Mouse (Mus musculus) liver, postnatal 0 days (tissue): ENCODE data around the gene Dph2. TPM values are rescaled to one million over a fixed set of nuclear protein-coding genes. Genes with fewer than 3 reads are reported as not detected.
A peak's percentile ranks its signal among the peaks of the same experiment; 100 is the strongest.

ENCODE experiments used
- ATAC-seq: fragments of 200-750 bp; cut with Nextera tagmentation; 2 replicates; pipeline ENCODE4 v1.8.0; 2017; ENCODE audit warnings: mild to moderate bottlenecking, moderate library complexity
- DNase-seq: peaks from one replicate; pipeline ENCODE4 v3.0.0-alpha.2; 2016
- H3K27ac ChIP-seq: fragments of 300-500 bp; sonication (generic); 2 replicates; pipeline ENCODE4 v1.5.1; 2014; ENCODE audit warnings: antibody characterized with exemption, moderate library complexity, mild to moderate bottlenecking, low read depth
- H3K27me3 ChIP-seq: fragments of 300-500 bp; sonication (generic); 2 replicates; pipeline ENCODE4 v1.6.1; 2014; ENCODE audit warnings: low read length, control low read depth, mixed read lengths; ENCODE audit not compliant: insufficient read depth
- H3K36me3 ChIP-seq: fragments of 300-500 bp; sonication (generic); replicated peaks from 2 replicates; pipeline ENCODE4 v1.6.1; 2014; ENCODE audit warnings: mild to moderate bottlenecking, control low read depth, low read length, moderate library complexity, mixed read lengths; ENCODE audit not compliant: insufficient read depth
- H3K4me1 ChIP-seq: fragments of 300-500 bp; sonication (generic); 2 replicates; pipeline ENCODE4 v1.6.1; 2014; ENCODE audit warnings: antibody characterized with exemption, mild to moderate bottlenecking, control low read depth; ENCODE audit not compliant: insufficient read depth
- H3K4me2 ChIP-seq: fragments of 300-500 bp; sonication (generic); 2 replicates; pipeline ENCODE4 v1.6.1; 2014; ENCODE audit warnings: low read depth, mild to moderate bottlenecking, low read length, moderate library complexity, mixed read lengths
- H3K4me3 ChIP-seq: fragments of 300-500 bp; sonication (generic); 2 replicates; pipeline ENCODE4 v1.5.1; 2014; ENCODE audit warnings: low read depth, low read length
- H3K9ac ChIP-seq: fragments of 300-500 bp; sonication (generic); replicated peaks from 2 replicates; pipeline ENCODE4 v1.6.1; 2014; ENCODE audit warnings: mild to moderate bottlenecking, moderate library complexity
- H3K9me3 ChIP-seq: fragments of 300-500 bp; sonication (generic); 2 replicates; pipeline ENCODE4 v1.6.1; 2016; ENCODE audit warnings: mild to moderate bottlenecking, control low read depth, low read length, mixed read lengths
- CTCF ChIP-seq: sonication (generic); IDR thresholded peaks from 2 replicates; pipeline ENCODE4 v1.5.1; 2016; ENCODE audit warnings: antibody characterized with exemption, low read depth
- EP300 ChIP-seq: IDR thresholded peaks from 2 replicates; pipeline ENCODE4 v1.6.1; 2016; ENCODE audit warnings: antibody characterized with exemption, low read depth, mild to moderate bottlenecking
- WGBS: fragments of 180-500 bp; shearing (Covaris S2); extraction: QIAGEN DNeasy Blood & Tissue Kit; methylation state at CpG from one replicate; pipeline ENCODE4 v1.1.7; 2014; ENCODE audit not compliant: insufficient replicate concordance; 5-methylcytosine and 5-hydroxymethylcytosine counted together
- polyA plus RNA-seq: library from polyadenylated mRNA; unstranded; fragments of >200 nt; fragmentation: Nextera tagmentation; extraction: Ambion mirVana; gene quantifications from 2 replicates; pipeline ENCODE4 v1.2.1, GENCODE M21; 2015

Dph2 gene
- polyA plus RNA-seq, 1 experiment from 2014 or later: 4.5 TPM

DNA sequence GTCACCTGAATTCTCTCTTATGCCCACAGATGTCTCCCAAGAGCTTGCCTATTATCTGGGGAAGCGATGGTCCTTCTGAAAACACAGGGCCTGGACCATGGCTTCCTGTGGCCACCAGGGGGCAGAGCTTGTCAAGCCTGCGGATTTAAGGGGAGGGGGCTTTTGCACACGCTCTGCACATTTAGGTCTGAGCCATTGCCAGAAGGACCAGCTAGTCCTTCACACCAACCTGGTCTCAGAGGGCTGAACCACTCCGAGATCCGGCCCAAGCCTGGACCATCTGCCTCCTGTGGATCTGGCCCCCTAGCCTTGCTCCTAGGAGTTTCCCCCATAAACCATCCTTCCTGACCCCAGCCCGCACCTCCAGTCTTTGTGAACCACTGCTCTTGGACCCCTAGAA lies 36.4 kb upstream of the Dph2 start:
- H3K9me3 ChIP-seq: no peaks in the 10 kb centered on the region
- peaks cover 70% of the 10 kb centered on the region for H3K27me3 ChIP-seq
- H3K4me1 ChIP-seq: peaks cover 28% of the 10 kb centered on the region
- 18% methylated on average over 6 of the region's 6 CpGs for WGBS
- no peaks in the 10 kb centered on the region for H3K36me3 ChIP-seq
- no peak for TF ChIP-seq EP300
- TF ChIP-seq CTCF: peak; percentile 83
- H3K27ac ChIP-seq: no peak overlapping the region
- peak overlapping the region; percentile 72 for H3K4me2 ChIP-seq
- 0 out of 2 replicates have a peak overlapping the region, but pooled peaks have one; percentile 1 for H3K9ac ChIP-seq
- DNase-seq (peak; percentile 45), ATAC-seq (peak; percentile 43)
- H3K4me3 ChIP-seq: peak overlapping the region; percentile 43

DNA sequence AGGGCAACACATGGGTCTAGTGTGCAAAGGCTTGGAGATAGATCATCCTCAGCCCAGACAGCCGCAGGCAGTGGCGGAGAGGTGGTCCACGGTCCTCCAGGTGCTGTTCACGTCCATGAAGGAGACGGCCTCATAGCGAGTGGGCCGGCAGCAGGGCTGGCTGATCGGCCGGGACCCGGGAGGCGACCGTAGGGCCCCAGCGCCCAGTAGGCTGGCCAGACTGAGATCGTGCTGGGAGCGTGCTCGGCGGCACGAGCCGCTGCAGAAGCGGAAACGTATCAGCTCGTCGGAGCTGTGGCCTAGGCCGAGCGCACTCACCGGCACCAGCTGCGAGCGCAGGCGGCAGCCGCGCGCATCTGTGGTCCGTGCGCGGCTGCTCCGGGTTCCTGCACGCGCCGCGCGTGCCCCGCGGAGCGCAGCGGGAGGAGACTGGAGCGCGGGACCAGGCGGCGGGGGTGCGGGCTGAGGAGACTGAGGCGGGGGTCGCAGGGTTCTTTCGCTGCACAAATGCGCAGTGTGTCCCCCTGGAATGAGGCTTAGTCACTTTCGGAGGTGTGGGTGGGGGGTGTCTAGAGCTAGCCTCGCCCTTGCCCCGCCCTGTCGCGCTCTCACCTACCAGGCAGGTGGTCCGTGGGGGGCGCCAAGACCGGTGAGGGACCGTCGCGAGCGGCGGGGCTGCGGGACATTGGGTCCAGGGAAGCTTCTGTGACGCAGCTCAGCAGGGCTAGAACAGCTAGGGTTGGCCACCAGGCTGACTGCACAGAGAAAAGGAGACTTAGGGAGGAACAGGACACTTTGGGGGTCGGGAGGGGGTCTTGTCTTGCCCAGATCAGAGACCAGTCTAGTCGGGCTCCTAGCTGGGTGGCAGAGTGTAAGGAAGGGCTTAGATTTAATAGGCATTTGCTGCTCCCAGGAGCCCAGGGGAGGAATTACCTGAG lies 35.0 kb upstream of the Dph2 start:
- 2% methylated on average over 64 of the region's 71 CpGs for WGBS
- Histone ChIP-seq H3K27ac (no peak overlapping the region), H3K27me3 (peaks cover 72% of the 10 kb centered on the region), H3K9me3 (no peaks in the 10 kb centered on the region), H3K36me3 (no peaks in the 10 kb centered on the region), H3K4me3 (peak overlapping the region; percentile 45), H3K4me1 (peaks cover 28% of the 10 kb centered on the region), H3K9ac (no peak overlapping the region), H3K4me2 (peak overlapping the region; percentile 71)
- DNase-seq: peak; percentile 39
- ATAC-seq: peak; percentile 13; the same call in 1 of the 2 replicates
- TF ChIP-seq EP300: no peak
- TF ChIP-seq CTCF: no peak

DNA sequence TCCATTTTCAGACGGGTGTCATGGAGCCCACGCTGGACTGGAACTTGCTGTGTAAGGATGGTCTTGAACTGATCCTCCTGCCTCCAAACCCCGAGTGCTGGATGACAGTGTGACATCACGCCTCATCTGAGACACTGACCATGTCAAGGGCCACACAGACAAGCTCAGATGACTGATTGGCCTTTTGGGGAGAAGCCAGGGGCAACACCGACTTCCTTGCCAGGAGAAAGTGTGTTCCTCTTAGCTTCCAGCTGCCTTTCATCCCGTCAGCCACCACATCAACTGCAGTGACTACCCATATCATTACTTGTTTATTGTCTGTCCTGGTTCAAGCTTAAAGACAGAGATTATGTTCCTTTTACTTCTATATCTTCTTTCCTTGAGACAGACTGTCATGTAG lies 33.1 kb upstream of the Dph2 start:
- TF ChIP-seq CTCF (no peak), EP300 (no peak)
- ATAC-seq: no peak

DNA sequence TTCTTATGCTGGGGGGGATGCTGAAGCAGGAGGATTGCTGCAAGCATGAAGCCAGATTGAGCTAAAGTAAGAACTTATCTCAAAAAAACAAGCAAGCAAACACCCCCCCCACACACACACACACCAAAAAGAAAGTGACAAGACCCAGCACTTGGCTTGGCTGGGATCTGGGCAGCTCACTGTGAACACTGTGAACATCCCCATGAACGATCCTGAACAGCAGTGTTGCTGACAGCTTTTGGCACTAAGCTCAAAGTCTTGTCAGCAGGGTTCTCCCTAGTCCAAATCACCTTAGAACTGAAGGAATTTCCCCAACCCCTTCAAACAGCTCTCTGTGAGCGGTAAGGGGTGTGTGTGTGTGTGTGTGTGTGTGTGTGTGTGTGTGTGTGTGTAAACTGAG lies 31.6 kb upstream of the Dph2 start:
- H3K27ac ChIP-seq: no peak overlapping the region
- WGBS: 49% methylated on average over 2 of the region's 2 CpGs
- H3K4me1 ChIP-seq: peaks cover 13% of the 10 kb centered on the region
- H3K4me2 ChIP-seq: no peak overlapping the region
- TF ChIP-seq EP300 (no peak), CTCF (no peak)
- ATAC-seq: no peak
- no peak overlapping the region for H3K9ac ChIP-seq
- H3K4me3 ChIP-seq: no peak overlapping the region
- no peaks in the 10 kb centered on the region for H3K9me3 ChIP-seq
- H3K27me3 ChIP-seq: peaks cover 48% of the 10 kb centered on the region
- DNase-seq: no peak
- no peaks in the 10 kb centered on the region for H3K36me3 ChIP-seq

More for the DNA sequence above, 33.1 kb upstream of the Dph2 start:
- no peak overlapping the region for H3K4me2 ChIP-seq
- no peak overlapping the region for H3K27ac ChIP-seq
- 42% methylated on average over 6 of the region's 6 CpGs for WGBS
- H3K9me3 ChIP-seq: no peaks in the 10 kb centered on the region
- H3K27me3 ChIP-seq: peaks cover 62% of the 10 kb centered on the region
- DNase-seq: no peak
- no peak overlapping the region for H3K9ac ChIP-seq
- H3K4me3 ChIP-seq: no peak overlapping the region
- peaks cover 28% of the 10 kb centered on the region for H3K4me1 ChIP-seq
- no peaks in the 10 kb centered on the region for H3K36me3 ChIP-seq

DNA sequence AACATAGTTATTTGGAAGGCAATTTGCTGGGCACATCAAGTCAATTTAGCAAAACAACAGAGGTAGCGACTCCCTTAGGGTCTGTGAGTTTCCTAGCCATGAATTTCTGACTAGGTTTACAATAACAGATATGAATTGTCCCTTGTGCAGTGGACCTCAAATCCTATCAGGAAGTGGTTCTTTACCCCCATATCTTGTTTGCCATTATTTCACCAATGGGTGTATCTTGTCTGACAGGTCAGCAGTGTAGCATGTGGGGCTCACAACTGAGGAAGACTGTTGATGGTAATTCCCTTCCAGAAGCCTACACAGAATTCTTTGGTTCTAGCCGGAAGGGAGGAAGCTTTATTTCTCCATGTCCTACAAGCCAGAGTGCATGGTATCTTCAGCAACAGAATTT lies 29.5 kb upstream of the Dph2 start:
- Histone ChIP-seq H3K27ac (no peak overlapping the region), H3K36me3 (no peaks in the 10 kb centered on the region), H3K9ac (no peak overlapping the region), H3K4me2 (no peak overlapping the region), H3K9me3 (no peaks in the 10 kb centered on the region), H3K4me3 (no peak overlapping the region), H3K4me1 (peaks cover 4% of the 10 kb centered on the region), H3K27me3 (peaks cover 27% of the 10 kb centered on the region)
- no peak for DNase-seq
- TF ChIP-seq CTCF: no peak
- TF ChIP-seq EP300: no peak
- 88% methylated on average over 2 of the region's 2 CpGs for WGBS
- ATAC-seq: no peak

DNA sequence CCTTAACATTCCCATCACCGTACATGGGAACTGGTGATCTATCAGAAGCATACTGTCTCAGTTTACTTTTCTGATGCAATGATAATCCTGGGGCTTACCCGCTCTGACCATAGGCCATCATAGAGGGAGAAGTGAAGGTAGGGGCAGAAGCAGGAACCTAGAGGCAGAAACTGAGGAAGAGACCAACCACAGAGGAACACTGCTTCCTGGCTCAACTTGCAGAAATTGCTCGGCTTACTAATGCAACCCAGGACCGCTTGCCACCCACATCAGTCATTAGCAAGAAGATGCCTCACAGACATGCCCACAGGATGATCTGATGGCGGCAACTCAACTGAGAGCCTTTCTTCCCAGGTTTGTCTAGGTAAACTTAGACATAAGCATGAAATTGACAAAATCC lies 26.9 kb upstream of the Dph2 start:
- Histone ChIP-seq H3K4me2 (no peak overlapping the region), H3K27ac (no peak overlapping the region), H3K9me3 (no peaks in the 10 kb centered on the region), H3K4me3 (no peak overlapping the region), H3K9ac (no peak overlapping the region), H3K4me1 (peaks cover 23% of the 10 kb centered on the region), H3K27me3 (0 out of 2 replicates have a peak, but pooled peaks cover 4% of the 10 kb centered on the region), H3K36me3 (no peaks in the 10 kb centered on the region)
- ATAC-seq (no peak), DNase-seq (no peak)
- TF ChIP-seq CTCF: no peak
- TF ChIP-seq EP300: no peak
- 44% methylated on average over 5 of the region's 5 CpGs for WGBS
